Mouse (Mus musculus) brain, embryonic 14.5 days (tissue): ENCODE data around the gene Tmem109. TPM values are rescaled to one million over a fixed set of nuclear protein-coding genes. Genes with fewer than 3 reads are reported as not detected.

Experiments used
- DNase-seq: peaks from one replicate; pipeline ENCODE4 v3.0.0-alpha.2; 2011; ENCODE audit warnings: low read depth
- CTCF ChIP-seq: fragments of 200-500 bp; IDR thresholded peaks from 2 replicates; pipeline ENCODE4 v1.5.1; 2012; ENCODE audit warnings: inconsistent platforms, mild to moderate bottlenecking, moderate library complexity, borderline replicate concordance; ENCODE audit not compliant: insufficient read depth, insufficient read length; ENCODE audit errors: extremely low read depth
- POLR2A ChIP-seq: fragments of 200-500 bp; IDR thresholded peaks from 2 replicates; pipeline ENCODE4 v1.6.1; 2012; ENCODE audit warnings: mild to moderate bottlenecking, inconsistent platforms, borderline replicate concordance; ENCODE audit not compliant: poor library complexity, insufficient read depth, insufficient read length, severe bottlenecking; ENCODE audit errors: extremely low read depth
- polyA plus RNA-seq: library from polyadenylated mRNA; depleted of rRNA; stranded (reverse); fragments of >200 nt; gene quantifications from 2 replicates; pipeline ENCODE4 v1.2.3, GENCODE M21; 2012; rRNA removed

The Tmem109 gene
- polyA plus RNA-seq, 1 experiment: 41.9 TPM

DNA sequence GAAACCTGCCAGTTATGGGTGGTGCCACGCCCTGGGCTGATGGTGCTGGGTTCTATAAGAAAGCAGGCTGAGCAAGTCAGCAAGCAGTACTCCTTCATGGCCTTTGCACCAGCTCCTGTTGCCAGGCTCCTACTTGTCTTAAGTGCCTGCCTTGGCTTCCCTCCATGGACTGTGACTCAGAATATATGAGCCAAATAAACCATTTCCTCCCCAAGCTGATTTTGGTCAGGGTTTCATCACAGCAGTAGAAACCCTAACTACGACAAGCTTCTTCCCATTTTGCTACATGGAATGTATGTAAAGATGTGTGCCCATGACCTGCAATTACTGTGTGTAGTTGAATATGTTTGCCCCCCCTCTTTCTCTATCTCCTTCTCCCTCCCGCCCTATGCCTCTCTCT, 48.2 kb downstream of the Tmem109 start:
- DNase-seq: no peak
- no peak for TF ChIP-seq POLR2A
- TF ChIP-seq CTCF: no peak

DNA sequence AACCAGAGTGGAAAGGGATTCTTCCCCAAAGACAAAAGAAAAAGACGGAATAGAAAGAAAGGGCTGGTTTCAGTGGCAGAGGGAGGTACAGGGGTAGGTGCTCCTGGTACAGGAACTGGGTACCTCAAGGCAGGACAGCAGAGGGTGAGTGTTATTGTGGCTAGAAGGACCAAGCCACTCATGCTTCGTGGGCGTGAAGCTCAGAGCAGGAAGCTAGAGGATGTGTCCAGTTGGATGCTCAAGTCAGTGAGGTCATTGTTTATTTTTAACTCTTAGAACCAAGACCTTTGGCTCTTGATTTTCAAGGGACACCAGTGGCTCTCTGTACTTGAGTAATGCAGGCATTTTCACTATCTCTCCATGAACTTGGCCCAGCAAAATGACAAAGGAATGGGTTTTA, 49.8 kb downstream of the Tmem109 start:
- DNase-seq: no peak
- TF ChIP-seq POLR2A (no peak), CTCF (no peak)

DNA sequence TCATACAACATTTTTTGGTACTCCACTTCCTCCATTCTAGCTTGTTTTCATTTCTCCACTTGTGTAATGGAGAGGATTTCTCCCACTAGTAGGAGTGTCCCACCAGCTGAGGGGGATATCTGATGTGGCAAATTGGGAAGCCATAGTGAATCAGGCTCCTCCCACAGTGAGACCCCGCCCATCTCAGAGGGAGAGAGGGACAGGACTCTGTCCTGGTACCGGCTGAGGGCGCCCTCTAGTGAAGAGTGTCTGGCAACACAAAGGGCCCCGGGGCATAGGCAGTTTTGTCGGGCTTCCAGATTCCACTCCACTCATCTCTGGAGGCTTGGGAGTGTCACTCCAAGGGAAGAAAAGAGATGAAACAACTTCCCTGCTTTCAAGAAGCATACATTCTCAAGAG, 50.4 kb downstream of the Tmem109 start:
- DNase-seq: peak; percentile 39
- TF ChIP-seq POLR2A (no peak), CTCF (peak; percentile 42)

DNA sequence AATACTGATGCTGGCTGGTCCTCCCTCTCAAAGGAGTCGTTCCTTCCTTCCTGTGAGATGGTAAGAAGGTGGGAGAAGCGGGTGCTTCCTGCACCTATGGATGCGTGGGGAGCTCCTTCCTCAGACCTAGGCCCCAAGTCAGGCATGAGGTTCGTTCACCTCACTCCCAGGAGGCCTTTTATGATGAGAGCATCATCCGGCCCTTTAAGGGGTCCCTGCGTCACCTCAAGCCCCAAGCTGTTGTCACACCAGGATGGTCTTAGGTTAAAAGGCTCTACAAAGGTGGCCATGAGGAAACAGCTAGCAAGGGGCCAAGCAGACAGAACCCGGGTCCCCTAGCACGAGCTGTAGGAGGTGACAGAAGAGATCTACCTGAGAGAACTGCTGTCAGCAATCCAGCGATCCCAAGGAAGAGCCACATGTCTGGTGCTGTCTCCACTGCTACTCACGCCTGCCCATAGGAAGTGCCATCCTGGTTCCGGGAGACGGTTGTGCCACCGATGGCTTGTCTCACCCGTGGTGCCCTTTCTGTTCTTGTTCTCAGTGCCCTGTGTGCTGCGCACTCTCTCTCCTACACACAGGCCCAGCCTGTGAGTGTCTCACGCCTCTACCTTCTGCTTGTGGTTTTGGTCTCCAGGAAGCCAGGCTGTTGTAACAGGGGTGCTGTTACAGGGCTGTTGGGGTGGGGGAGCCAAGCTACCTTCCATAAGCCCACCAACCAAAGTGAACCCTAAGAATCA, 52.2 kb downstream of the Tmem109 start, which contains the start of gene Cd6:
Gene Cd6, minus strand, starts transcription at position 623 of the 740 bp plus-strand sequence.
- no peak for DNase-seq
- TF ChIP-seq CTCF: no peak
- TF ChIP-seq POLR2A: no peak

DNA sequence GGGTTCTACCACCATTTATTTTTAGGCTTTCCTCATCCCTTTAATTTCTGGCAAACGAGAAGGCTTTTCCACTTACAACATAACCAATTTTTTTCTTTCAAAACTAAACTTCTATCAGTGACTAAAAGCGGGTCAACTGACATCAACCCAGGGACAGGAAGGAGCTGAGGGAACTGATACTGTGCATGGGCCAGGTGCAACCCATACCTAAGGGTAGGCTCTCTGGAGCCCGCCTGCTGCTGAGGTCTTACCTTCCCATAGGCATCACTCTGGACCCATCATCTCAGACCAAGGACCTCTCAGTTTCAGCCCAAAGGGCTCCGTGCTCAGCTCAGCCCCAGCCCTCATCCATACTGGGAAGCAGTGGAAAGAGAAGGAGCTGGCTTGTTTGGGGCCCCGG, 53.5 kb downstream of the Tmem109 start:
- DNase-seq: no peak
- no peak for TF ChIP-seq POLR2A
- TF ChIP-seq CTCF: no peak

DNA sequence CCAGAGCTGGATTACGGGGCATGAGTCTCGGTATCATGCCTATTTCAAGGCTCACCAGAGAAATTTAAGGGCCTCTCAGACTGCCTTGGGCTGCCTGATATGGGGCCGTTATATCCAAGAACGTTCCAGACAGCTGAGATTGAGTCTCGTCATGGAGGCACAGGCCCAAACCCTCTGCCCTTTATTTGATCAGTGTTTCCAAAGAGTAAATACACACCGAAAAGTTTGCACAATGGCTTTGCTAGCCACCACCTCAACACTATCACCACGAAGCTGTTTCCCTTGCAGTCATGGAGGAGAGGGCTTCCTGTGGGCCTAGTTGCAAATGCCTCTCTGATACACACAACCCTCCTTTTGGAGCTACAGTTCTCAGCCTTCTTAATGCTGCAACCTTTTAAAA, 57.7 kb downstream of the Tmem109 start:
- no peak for TF ChIP-seq POLR2A
- TF ChIP-seq CTCF: no peak
- no peak for DNase-seq

DNA sequence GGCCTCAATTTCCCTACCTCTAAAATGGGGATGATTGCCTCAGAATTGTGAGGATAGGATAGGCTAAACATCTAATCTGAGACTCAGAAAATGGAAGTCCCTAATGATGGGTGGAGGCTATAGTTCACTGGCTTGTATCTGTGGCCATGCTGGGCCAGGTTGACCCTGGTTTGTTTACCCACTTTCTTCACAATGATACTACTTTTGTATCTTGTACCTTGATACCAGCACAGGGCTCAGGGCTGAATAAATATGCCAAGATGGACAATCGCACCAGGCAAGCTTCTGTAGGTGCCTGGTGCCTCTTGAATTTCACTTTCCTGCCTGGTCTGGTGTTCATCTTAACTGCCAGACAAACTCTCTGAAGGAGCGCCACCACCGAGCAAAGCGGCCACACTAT, 59.3 kb downstream of the Tmem109 start:
- TF ChIP-seq CTCF: no peak
- TF ChIP-seq POLR2A: no peak
- no peak for DNase-seq

DNA sequence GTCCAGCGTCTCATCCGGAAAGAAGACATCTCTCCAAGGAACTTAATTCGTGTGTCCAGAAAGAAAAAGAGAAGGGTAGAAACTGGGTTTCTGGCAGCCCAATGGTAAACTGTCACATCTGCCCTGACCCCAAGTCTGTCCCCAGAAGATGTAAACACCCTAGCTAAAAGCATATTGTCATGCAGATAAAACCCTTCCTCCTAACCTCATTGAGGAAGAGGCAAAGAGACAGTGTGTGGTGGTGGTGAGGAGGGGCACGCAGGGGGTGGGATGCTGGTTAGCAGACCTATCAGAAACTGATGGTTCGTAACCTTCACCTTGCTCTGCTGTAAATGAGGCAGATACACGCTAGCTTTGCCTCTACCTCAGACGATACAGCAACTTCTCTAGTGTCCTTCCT, 60.5 kb downstream of the Tmem109 start:
- no peak for DNase-seq
- TF ChIP-seq CTCF (no peak), POLR2A (no peak)

Other genes starting within 250 kb of the Tmem109 start
- 1.1 TPM in 2 replicates for gene Vwce, start 247.8 kb downstream of the Tmem109 start, polyA plus RNA-seq
- gene Pga5, start 203.9 kb downstream of the Tmem109 start, polyA plus RNA-seq: 0.07 TPM in 1 of 2 replicates, not detected in the other
- gene Vps37c, start 193.3 kb downstream of the Tmem109 start, polyA plus RNA-seq: 28.5 and 29.0 TPM in 2 replicates
- gene Cd5, start 143.0 kb downstream of the Tmem109 start, polyA plus RNA-seq: 0.16 and 0.20 TPM in 2 replicates
- gene Cd6, start 51.9 kb downstream of the Tmem109 start, polyA plus RNA-seq: not detected in 2 replicates
- gene Slc15a3, start 42.3 kb downstream of the Tmem109 start, polyA plus RNA-seq: 0.61 and 1.0 TPM in 2 replicates
- 292 and 301 TPM in 2 replicates for gene Tmem132a, start 12.1 kb downstream of the Tmem109 start, polyA plus RNA-seq
- gene Prpf19, start 13.2 kb upstream of the Tmem109 start, polyA plus RNA-seq: 341 and 452 TPM in 2 replicates
- gene Zp1, start 38.6 kb upstream of the Tmem109 start, polyA plus RNA-seq: 0.13 and 0.16 TPM in 2 replicates
- gene Ptgdr2, start 55.2 kb upstream of the Tmem109 start, polyA plus RNA-seq: 0.30 and 0.44 TPM in 2 replicates
- 6.2 and 6.3 TPM in 2 replicates for gene Ccdc86, start 67.3 kb upstream of the Tmem109 start, polyA plus RNA-seq
- gene Ms4a10, start 92.7 kb upstream of the Tmem109 start, polyA plus RNA-seq: not detected in 2 replicates
- not detected in 2 replicates for gene Ms4a15, start 111.2 kb upstream of the Tmem109 start, polyA plus RNA-seq
- not detected in 2 replicates for gene Ms4a18, start 136.0 kb upstream of the Tmem109 start, polyA plus RNA-seq
- gene Ms4a8a, start 199.1 kb upstream of the Tmem109 start, polyA plus RNA-seq: not detected in 2 replicates
- gene 1700017D01Rik, start 248.9 kb upstream of the Tmem109 start, polyA plus RNA-seq: not detected in 2 replicates